Mouse (Mus musculus): ENCODE data around the gene Prkn.

DNA sequence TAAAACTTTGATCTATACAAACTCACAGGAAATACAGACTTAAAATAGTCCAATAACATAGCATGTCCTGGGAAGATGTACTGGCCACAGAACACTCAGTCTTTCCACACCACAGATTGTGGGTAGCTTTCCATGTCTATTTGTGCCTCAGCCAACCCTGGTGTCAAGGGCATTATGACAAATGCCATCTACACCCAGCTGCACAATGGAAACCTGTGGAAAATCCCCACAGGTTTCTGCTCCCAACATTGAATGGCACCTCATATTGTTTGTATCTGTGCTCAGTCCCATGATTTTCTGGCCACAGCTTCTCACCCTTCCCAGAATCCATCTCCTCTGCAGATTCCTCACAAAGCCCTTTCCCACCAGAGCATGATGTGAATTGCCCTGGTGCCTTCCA, 347.2 kb downstream of the Prkn start:
- TF ChIP-seq CTCF (IDR thresholded peaks at IDR 0.05; ENCODE audit: low read depth) = no peak
- TF ChIP-seq EP300 (IDR thresholded peaks at IDR 0.05; ENCODE audit: low read depth) = no peak
